Mouse (Mus musculus) hindbrain, embryonic 16.5 days (tissue): ENCODE data around the gene Nepro. TPM values are rescaled to one million over a fixed set of nuclear protein-coding genes. Genes with fewer than 3 reads are reported as not detected.

Experiments
- ATAC-seq: fragments of 200-750 bp; cut with Nextera tagmentation; 2 replicates; pipeline ENCODE4 v1.8.0; 2017; ENCODE audit warnings: moderate TSS enrichment, moderate library complexity
- H3K27ac ChIP-seq: fragments of 300-500 bp; sonication (generic); 2 replicates; pipeline ENCODE4 v1.5.1; 2014; ENCODE audit warnings: low read depth, mild to moderate bottlenecking, control low read depth, low read length, moderate library complexity
- H3K27me3 ChIP-seq: fragments of 300-500 bp; sonication (generic); replicated peaks from 2 replicates; pipeline ENCODE4 v1.6.1; 2014; ENCODE audit warnings: low read length; ENCODE audit not compliant: control insufficient read depth, insufficient read depth
- H3K36me3 ChIP-seq: fragments of 300-500 bp; sonication (generic); 2 replicates; pipeline ENCODE4 v1.6.1; 2014; ENCODE audit warnings: mild to moderate bottlenecking, low read length, moderate library complexity, mixed read lengths; ENCODE audit not compliant: control insufficient read depth, insufficient read depth
- H3K4me1 ChIP-seq: fragments of 300-500 bp; sonication (generic); 2 replicates; pipeline ENCODE4 v1.6.1; 2014; ENCODE audit warnings: low read depth, low read length; ENCODE audit not compliant: control insufficient read depth, insufficient read depth
- H3K4me2 ChIP-seq: fragments of 300-500 bp; sonication (generic); 2 replicates; pipeline ENCODE4 v1.6.1; 2014; ENCODE audit warnings: mild to moderate bottlenecking, low read length, control low read depth, moderate library complexity
- H3K4me3 ChIP-seq: fragments of 300-500 bp; sonication (generic); 2 replicates; pipeline ENCODE4 v1.5.1; 2014; ENCODE audit warnings: mild to moderate bottlenecking, low read length, control low read depth, moderate library complexity
- H3K9ac ChIP-seq: fragments of 300-500 bp; sonication (generic); 2 replicates; pipeline ENCODE4 v1.6.1; 2014; ENCODE audit warnings: low read depth, mild to moderate bottlenecking, control low read depth, low read length, moderate library complexity
- H3K9me3 ChIP-seq: fragments of 300-500 bp; sonication (generic); 2 replicates; pipeline ENCODE4 v1.6.1; 2014; ENCODE audit warnings: mild to moderate bottlenecking, low read length, moderate library complexity; ENCODE audit not compliant: control insufficient read depth
- WGBS: fragments of 180-500 bp; shearing (Covaris S2); extraction: QIAGEN DNeasy Blood & Tissue Kit; methylation state at CpG from one replicate; pipeline ENCODE4 v1.1.7; 2014; 5-methylcytosine and 5-hydroxymethylcytosine counted together
- polyA plus RNA-seq: library from polyadenylated mRNA; unstranded; fragments of >200 nt; fragmentation: Nextera tagmentation; extraction: Ambion mirVana; gene quantifications from 2 replicates; pipeline ENCODE4 v1.2.1, GENCODE M21; 2015

Gene Nepro
- polyA plus RNA-seq = 3.2 and 4.7 TPM in 2 replicates

- Histone ChIP-seq H3K4me1 (peaks cover 13% of the 10 kb centered on the region), H3K9ac (peak within 1 kb of the TSS; percentile 97), H3K4me3 (peak within 1 kb of the TSS; percentile 91), H3K27me3 (no peaks in the 10 kb centered on the region), H3K27ac (peak within 1 kb of the TSS; percentile 96), H3K4me2 (peak within 1 kb of the TSS; percentile 82), H3K36me3 (no peaks in the 10 kb centered on the region), H3K9me3 (no peaks in the 10 kb centered on the region)
- peak; percentile 98 for ATAC-seq
- under 1% methylated on average over 50 of the region's 64 CpGs for WGBS
Measured at GRCm38 (mm10) chr16:44724083-44724787, at the start of gene Nepro. Gene Nepro (plus strand): TSS chr16:44724301.

GRCm38 (mm10) chr16:44676357-44676756, 47.7 kb upstream of the Nepro start:
- no peak overlapping the region for H3K4me3 ChIP-seq
- no peaks in the 10 kb centered on the region for H3K27me3 ChIP-seq
- no peak overlapping the region for H3K9ac ChIP-seq
- no peaks in the 10 kb centered on the region for H3K36me3 ChIP-seq
- H3K4me1 ChIP-seq = peaks cover 14% of the 10 kb centered on the region
- 83% methylated on average over 2 of the region's 2 CpGs for WGBS
- no peak overlapping the region for H3K4me2 ChIP-seq
- H3K9me3 ChIP-seq = no peaks in the 10 kb centered on the region
- no peak for ATAC-seq
- no peak overlapping the region for H3K27ac ChIP-seq

GRCm38 (mm10) chr16:44679082-44679481, 45.0 kb upstream of the Nepro start:
- ATAC-seq = peak; percentile 55
- Histone ChIP-seq H3K9me3 (peaks cover 5% of the 10 kb centered on the region; the same call in 1 of the 2 replicates), H3K27me3 (no peaks in the 10 kb centered on the region), H3K36me3 (no peaks in the 10 kb centered on the region), H3K4me3 (no peak overlapping the region), H3K27ac (no peak overlapping the region), H3K9ac (no peak overlapping the region), H3K4me2 (peak overlapping the region; percentile 42), H3K4me1 (peaks cover 7% of the 10 kb centered on the region)
- WGBS = 26% methylated on average over 8 of the region's 8 CpGs

GRCm38 (mm10) chr16:44679503-44679971, 44.6 kb upstream of the Nepro start:
- peaks cover 5% of the 10 kb centered on the region; the same call in 1 of the 2 replicates for H3K9me3 ChIP-seq
- peak overlapping the region; percentile 41 for H3K9ac ChIP-seq
- no peaks in the 10 kb centered on the region for H3K27me3 ChIP-seq
- WGBS = 14% methylated on average over 8 of the region's 8 CpGs
- no peak overlapping the region; the same call in 1 of the 2 replicates for H3K4me3 ChIP-seq
- ATAC-seq = peak; percentile 92
- peaks cover 7% of the 10 kb centered on the region for H3K4me1 ChIP-seq
- H3K36me3 ChIP-seq = no peaks in the 10 kb centered on the region
- peak overlapping the region; percentile 64; the same call in 1 of the 2 replicates for H3K27ac ChIP-seq
- peak overlapping the region; percentile 42 for H3K4me2 ChIP-seq

GRCm38 (mm10) chr16:44680756-44681498, 43.2 kb upstream of the Nepro start:
- Histone ChIP-seq H3K9me3 (peaks cover 5% of the 10 kb centered on the region; the same call in 1 of the 2 replicates), H3K27me3 (no peaks in the 10 kb centered on the region), H3K4me1 (peaks cover 7% of the 10 kb centered on the region), H3K36me3 (no peaks in the 10 kb centered on the region), H3K4me3 (no peak overlapping the region), H3K4me2 (no peak overlapping the region), H3K9ac (no peak overlapping the region), H3K27ac (peak overlapping the region; percentile 64)
- WGBS = 55% methylated on average over 9 of the region's 9 CpGs
- no peak; the same call in 1 of the 2 replicates for ATAC-seq

- H3K36me3 ChIP-seq = no peaks in the 10 kb centered on the region
- H3K27me3 ChIP-seq = no peaks in the 10 kb centered on the region
- peak overlapping the region; percentile 39 for H3K27ac ChIP-seq
- H3K4me3 ChIP-seq = no peak overlapping the region
- no peak for ATAC-seq
- H3K9ac ChIP-seq = no peak overlapping the region
- 63% methylated on average over 7 of the region's 7 CpGs for WGBS
- H3K4me1 ChIP-seq = peaks cover 22% of the 10 kb centered on the region
- H3K9me3 ChIP-seq = peaks cover 5% of the 10 kb centered on the region; the same call in 1 of the 2 replicates
- H3K4me2 ChIP-seq = no peak overlapping the region
Measured at GRCm38 (mm10) chr16:44684646-44685045, 39.5 kb upstream of the Nepro start.

- Histone ChIP-seq H3K4me1 (peaks cover 16% of the 10 kb centered on the region), H3K9me3 (peaks cover 5% of the 10 kb centered on the region; the same call in 1 of the 2 replicates), H3K9ac (no peak overlapping the region), H3K27me3 (no peaks in the 10 kb centered on the region), H3K4me2 (no peak overlapping the region), H3K4me3 (no peak overlapping the region), H3K36me3 (no peaks in the 10 kb centered on the region), H3K27ac (no peak overlapping the region; the same call in 1 of the 2 replicates)
- WGBS = 78% methylated on average over 7 of the region's 7 CpGs
- ATAC-seq = no peak
Measured at GRCm38 (mm10) chr16:44685401-44685800, 38.7 kb upstream of the Nepro start.

- Histone ChIP-seq H3K9me3 (peaks cover 5% of the 10 kb centered on the region; the same call in 1 of the 2 replicates), H3K27me3 (no peaks in the 10 kb centered on the region), H3K4me1 (peaks cover 16% of the 10 kb centered on the region), H3K4me3 (no peak overlapping the region), H3K9ac (0 out of 2 replicates have a peak overlapping the region, but pooled peaks have one; percentile 21), H3K4me2 (peak overlapping the region; percentile 51), H3K27ac (peak overlapping the region; percentile 57), H3K36me3 (no peaks in the 10 kb centered on the region)
- WGBS = 21% methylated on average over 20 of the region's 20 CpGs
- ATAC-seq = peak; percentile 87
Measured at GRCm38 (mm10) chr16:44686991-44687718, 36.9 kb upstream of the Nepro start.
